Mouse (Mus musculus): Measurements from ENCODE around the gene Rab5b.

GRCm38 (mm10) chr10:128655254-128655653 is 40.8 kb downstream of the Rab5b start:
- TF ChIP-seq GATA1 (IDR thresholded peaks at IDR 0.05; ENCODE audit: borderline replicate concordance, low read length), result no peak
- no peak for TF ChIP-seq FLI1 (IDR thresholded peaks at IDR 0.05; ENCODE audit: low read length)

Data from megakaryocyte, embryonic 14.5 days (primary cell).